Mouse (Mus musculus): Measurements from ENCODE around the gene Ntn1.

- TF ChIP-seq POLR2A (IDR thresholded peaks at IDR 0.05; ENCODE audit: borderline replicate concordance, extremely low read depth, insufficient read depth, insufficient read length, poor library complexity, severe bottlenecking) (no peak), CTCF (IDR thresholded peaks at IDR 0.05; ENCODE audit: borderline replicate concordance, extremely low read depth, insufficient read depth, insufficient read length) (no peak)
These were observed 152.7 kb downstream of the Ntn1 start for GRCm38 (mm10) chr11:68247897-68248296.
